Mouse (Mus musculus): ENCODE data around the gene 1700019D03Rik.

DNA sequence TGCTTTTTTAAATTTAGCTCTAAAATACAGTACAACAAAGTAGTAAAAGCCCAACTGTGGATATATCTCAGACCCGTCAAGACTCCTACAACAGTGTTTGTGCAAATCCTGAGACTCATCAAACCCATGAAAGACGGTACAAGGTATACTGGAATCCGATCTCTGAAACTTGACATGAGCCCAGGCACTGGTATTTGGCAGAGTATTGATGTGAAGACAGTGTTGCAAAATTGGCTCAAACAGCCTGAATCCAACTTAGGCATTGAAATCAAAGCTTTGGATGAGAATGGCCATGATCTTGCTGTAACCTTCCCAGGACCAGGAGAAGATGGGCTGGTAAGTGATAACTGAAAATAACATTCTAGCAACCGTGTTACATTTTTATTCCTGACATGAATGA is 43.9 kb upstream of the 1700019D03Rik start:
- TF ChIP-seq CTCF (IDR thresholded peaks at IDR 0.05; ENCODE audit: borderline replicate concordance, control insufficient read depth, extremely low read depth, insufficient read depth, low read length, poor library complexity) (no peak), POLR2A (IDR thresholded peaks at IDR 0.05; ENCODE audit: control insufficient read depth, extremely low read depth, insufficient read depth, low read length, poor library complexity) (no peak)

All from thymus, adult 2 months (tissue).